Mouse (Mus musculus): ENCODE results near the gene 4933428G20Rik. TPM values are rescaled to one million over a fixed set of nuclear protein-coding genes. Genes with fewer than 3 reads are reported as not detected.

The 4933428G20Rik gene
- polyA plus RNA-seq, 1 experiment from 2014 or later = 1.6 TPM

DNA sequence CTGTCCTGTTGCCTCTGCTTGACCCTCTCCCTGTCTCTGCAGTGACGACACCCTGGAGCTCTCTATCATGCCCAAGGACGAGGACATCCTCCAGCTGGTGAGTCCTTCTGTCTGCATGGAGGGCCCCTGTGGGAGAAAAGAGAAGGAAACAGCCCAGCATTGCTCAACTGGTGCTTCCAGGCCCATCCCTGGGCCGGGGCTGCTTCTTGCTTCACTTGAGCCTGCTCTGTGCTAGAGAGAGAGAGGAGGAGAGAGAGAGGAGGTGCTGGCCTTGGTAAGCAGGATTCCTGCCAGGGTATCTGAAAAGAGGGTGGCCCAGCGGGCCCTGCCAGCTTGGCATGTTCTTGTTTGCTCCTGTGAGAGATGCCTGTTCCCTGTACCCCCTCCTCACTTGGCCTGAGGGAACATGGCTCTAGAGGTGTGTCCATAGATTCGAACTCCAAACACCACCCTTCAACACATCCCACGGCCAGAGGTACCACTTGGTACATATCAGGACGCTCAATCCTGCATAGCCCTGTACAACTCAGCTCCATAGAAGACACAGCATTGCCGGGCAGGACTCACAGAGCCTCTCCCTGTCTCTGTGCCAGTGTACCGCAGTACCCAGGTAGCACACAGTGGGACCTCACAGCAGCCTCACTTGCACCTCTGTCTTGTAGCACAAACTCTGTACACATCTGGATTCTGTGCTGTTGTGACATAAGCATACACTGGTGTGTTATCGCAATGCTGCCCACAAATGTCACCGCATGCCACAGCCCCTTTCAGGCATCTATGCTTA is 51.3 kb downstream of the 4933428G20Rik start:
- no peak overlapping the region for H3K27ac ChIP-seq
- ATAC-seq (replicated peaks) = no peak
- 0 out of 2 replicates have a peak overlapping the region, but pooled peaks have one; percentile 87 for H3K4me2 ChIP-seq
- peaks cover 43% of the 10 kb centered on the region for H3K4me1 ChIP-seq
- no peaks in the 10 kb centered on the region for H3K9me3 ChIP-seq
- H3K9ac ChIP-seq = no peak overlapping the region
- H3K27me3 ChIP-seq (replicated peaks) = no peaks in the 10 kb centered on the region
- no peak overlapping the region for H3K4me3 ChIP-seq
- 88% methylated on average over 11 of the region's 11 CpGs for WGBS
- H3K36me3 ChIP-seq (replicated peaks) = peaks cover 5% of the 10 kb centered on the region; the same call in 1 of the 2 replicates

DNA sequence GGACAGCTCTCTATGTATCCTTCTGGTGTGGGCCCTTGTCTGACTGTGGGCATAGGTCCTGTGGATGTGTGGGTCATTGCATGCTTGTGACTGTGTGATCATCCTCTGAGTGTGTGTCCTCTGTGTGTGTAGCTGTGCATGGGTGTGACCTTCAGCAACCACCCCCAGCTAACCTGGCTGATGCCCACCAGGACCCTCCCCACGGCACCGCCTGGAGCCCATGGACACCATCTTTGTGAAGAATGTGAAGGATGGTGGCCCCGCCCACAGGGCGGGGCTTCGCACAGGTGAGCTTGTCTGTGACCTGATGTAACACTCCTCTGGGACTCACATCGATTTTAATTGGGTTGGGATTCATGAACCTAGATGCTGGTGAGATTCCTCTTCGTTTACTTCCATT is 52.2 kb downstream of the 4933428G20Rik start:
- no peaks in the 10 kb centered on the region for H3K27me3 ChIP-seq (replicated peaks)
- H3K4me3 ChIP-seq = no peak overlapping the region
- H3K4me2 ChIP-seq = no peak overlapping the region
- H3K4me1 ChIP-seq = peaks cover 35% of the 10 kb centered on the region
- H3K9me3 ChIP-seq = no peaks in the 10 kb centered on the region
- H3K9ac ChIP-seq = no peak overlapping the region
- no peak for ATAC-seq (replicated peaks)
- no peak overlapping the region for H3K27ac ChIP-seq
- H3K36me3 ChIP-seq (replicated peaks) = peaks cover 4% of the 10 kb centered on the region; the same call in 1 of the 2 replicates
- whole genome bisulfite sequencing = 75% methylated on average over 7 of the region's 7 CpGs

DNA sequence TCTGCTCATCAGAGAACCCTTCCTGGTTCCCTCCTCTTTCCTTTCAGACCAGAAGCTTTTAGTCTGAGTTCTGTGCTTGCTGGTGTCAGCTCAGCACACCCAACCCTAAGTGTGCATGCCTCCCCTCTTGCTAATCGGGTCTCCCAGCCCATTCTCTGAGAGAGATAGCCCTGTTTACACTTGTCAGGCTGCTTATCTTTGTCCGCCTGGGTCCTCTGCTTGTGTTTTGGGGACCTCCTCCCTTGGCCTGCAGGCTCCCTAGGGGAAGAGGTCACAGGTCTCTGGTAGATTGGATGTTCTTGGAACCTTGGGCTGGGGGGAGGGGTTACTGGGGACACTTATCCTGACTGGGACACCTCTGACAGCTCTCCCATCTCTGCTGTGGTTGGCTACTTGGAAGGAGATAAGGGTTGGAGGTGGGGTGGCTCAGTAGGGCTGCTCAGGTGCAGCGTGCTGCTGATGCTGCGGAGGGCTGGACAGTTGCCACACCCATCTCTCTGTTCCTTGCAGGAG is 54.1 kb downstream of the 4933428G20Rik start:
- no peak for ATAC-seq (replicated peaks)
- Histone ChIP-seq H3K36me3 (replicated peaks) (no peaks in the 10 kb centered on the region), H3K27ac (no peak overlapping the region), H3K9ac (no peak overlapping the region), H3K4me2 (no peak overlapping the region), H3K4me1 (peaks cover 32% of the 10 kb centered on the region), H3K27me3 (replicated peaks) (0 out of 2 replicates have a peak, but pooled peaks cover 6% of the 10 kb centered on the region), H3K4me3 (no peak overlapping the region), H3K9me3 (no peaks in the 10 kb centered on the region)
- WGBS = 60% methylated on average over 4 of the region's 4 CpGs

DNA sequence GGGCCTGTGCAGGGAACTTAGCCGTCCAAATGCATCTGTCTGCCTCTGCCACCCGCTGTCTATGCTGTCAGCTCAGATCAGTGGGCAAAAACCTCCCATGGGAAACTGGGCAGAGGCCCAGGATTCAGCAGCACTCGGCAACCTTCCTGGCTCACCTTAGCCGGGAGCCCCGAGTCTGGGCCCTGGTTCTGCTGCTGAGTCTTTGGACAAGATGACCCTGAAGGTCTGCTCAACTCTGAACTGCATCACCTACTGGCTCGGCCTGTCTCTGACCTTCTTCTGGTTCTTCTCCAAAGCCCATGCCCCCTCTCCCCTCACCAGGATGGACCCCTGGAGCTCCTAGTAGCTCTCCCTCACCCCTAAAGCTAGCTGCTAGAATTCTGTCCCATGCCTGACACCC is 54.5 kb downstream of the 4933428G20Rik start:
- no peak overlapping the region for H3K4me2 ChIP-seq
- WGBS = 75% methylated on average over 6 of the region's 6 CpGs
- H3K4me1 ChIP-seq = peaks cover 32% of the 10 kb centered on the region
- ATAC-seq (replicated peaks) = no peak
- H3K27ac ChIP-seq = no peak overlapping the region
- no peaks in the 10 kb centered on the region for H3K9me3 ChIP-seq
- no peaks in the 10 kb centered on the region for H3K36me3 ChIP-seq (replicated peaks)
- H3K9ac ChIP-seq = no peak overlapping the region
- no peak overlapping the region for H3K4me3 ChIP-seq
- H3K27me3 ChIP-seq (replicated peaks) = 0 out of 2 replicates have a peak, but pooled peaks cover 9% of the 10 kb centered on the region

- peaks cover 25% of the 10 kb centered on the region for H3K27me3 ChIP-seq (replicated peaks)
- H3K9ac ChIP-seq = no peak overlapping the region
- H3K4me1 ChIP-seq = peaks cover 28% of the 10 kb centered on the region
- no peaks in the 10 kb centered on the region for H3K9me3 ChIP-seq
- no peaks in the 10 kb centered on the region for H3K36me3 ChIP-seq (replicated peaks)
- H3K27ac ChIP-seq = no peak overlapping the region
- ATAC-seq (replicated peaks) = no peak
- H3K4me2 ChIP-seq = no peak overlapping the region
- WGBS = 82% methylated on average over 11 of the region's 11 CpGs
- H3K4me3 ChIP-seq = no peak overlapping the region
Observed at GRCm38 (mm10) chr11:97442891-97443675, 57.1 kb downstream of the 4933428G20Rik start.

DNA sequence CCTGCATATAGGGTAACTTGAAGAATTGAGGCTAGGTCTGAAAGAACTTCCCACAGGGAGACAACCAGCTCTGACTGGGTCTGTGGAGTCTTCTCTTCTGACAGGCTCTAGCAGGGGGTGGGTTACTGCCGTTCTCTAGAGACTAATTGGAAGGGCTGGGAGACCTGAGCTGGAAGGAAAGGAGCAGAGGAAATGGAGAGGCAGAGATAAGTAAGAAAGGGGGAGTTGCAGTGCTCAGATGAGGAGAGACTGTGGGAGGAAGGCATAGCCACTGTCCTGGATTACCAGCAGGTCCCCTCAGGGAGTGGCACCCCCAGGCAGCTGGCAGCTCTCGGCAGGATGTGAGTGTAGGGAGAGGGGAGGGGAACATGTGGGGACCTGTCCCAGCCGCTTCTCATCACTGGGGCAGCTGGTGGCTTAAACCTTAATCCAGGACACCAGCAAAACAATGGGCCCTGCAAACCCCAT is 58.4 kb downstream of the 4933428G20Rik start:
- Histone ChIP-seq H3K36me3 (replicated peaks) (no peaks in the 10 kb centered on the region), H3K9ac (no peak overlapping the region), H3K9me3 (no peaks in the 10 kb centered on the region), H3K27ac (no peak overlapping the region), H3K27me3 (replicated peaks) (peaks cover 25% of the 10 kb centered on the region), H3K4me1 (peaks cover 28% of the 10 kb centered on the region), H3K4me2 (no peak overlapping the region), H3K4me3 (no peak overlapping the region)
- WGBS = 5% methylated on average over 3 of the region's 3 CpGs
- no peak for ATAC-seq (replicated peaks)

DNA sequence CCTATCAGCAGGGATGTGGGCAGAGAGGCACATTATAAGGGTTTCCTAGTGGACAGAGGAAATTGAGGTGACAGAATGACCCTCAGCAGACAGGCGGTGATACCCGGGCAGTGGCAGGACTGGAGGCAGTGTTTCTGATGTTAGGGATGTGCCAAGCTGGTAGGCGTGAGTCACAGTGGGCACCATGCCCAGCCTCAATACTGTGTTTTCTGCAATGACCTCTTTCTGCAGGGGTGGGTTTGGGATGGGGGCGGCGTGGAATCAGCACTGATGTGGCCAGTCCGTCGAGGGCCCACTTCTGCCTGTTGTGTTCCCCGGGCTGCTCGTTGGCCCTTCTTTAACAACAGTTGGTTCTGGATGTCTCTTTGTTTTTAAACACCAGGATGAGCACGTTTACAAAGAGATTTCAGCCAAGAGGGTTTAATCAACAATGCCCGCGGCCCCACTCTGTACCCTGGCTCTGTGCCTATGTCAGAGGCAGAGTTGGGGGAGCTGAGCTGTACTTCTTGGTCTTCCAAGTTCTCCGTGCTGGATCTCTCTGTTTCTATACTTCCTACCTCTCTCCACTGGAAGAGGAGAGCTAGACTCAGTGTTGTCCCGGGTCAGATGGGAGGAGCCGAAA is 59.0 kb downstream of the 4933428G20Rik start:
- ATAC-seq (replicated peaks) = no peak
- WGBS = 51% methylated on average over 15 of the region's 15 CpGs
- H3K4me2 ChIP-seq = peak overlapping the region; percentile 46
- peaks cover 25% of the 10 kb centered on the region for H3K27me3 ChIP-seq (replicated peaks)
- no peak overlapping the region for H3K4me3 ChIP-seq
- H3K36me3 ChIP-seq (replicated peaks) = no peaks in the 10 kb centered on the region
- no peaks in the 10 kb centered on the region for H3K9me3 ChIP-seq
- H3K27ac ChIP-seq = no peak overlapping the region
- no peak overlapping the region for H3K9ac ChIP-seq
- peaks cover 28% of the 10 kb centered on the region for H3K4me1 ChIP-seq

Other genes starting within 250 kb of the 4933428G20Rik start
- 144 and 161 TPM in 2 replicates for gene Npepps, start 219.7 kb downstream of the 4933428G20Rik start, polyA plus RNA-seq (2015; fragmentation: Nextera tagmentation; extraction: Ambion mirVana)
- 33.1 and 38.1 TPM in 2 replicates for gene Mrpl45, start 184.6 kb downstream of the 4933428G20Rik start, polyA plus RNA-seq (2015; fragmentation: Nextera tagmentation; extraction: Ambion mirVana)
- 0.70 and 0.98 TPM in 2 replicates for gene Gpr179, start 148.3 kb downstream of the 4933428G20Rik start, polyA plus RNA-seq (2015; fragmentation: Nextera tagmentation; extraction: Ambion mirVana)
- gene Socs7, start 137.8 kb downstream of the 4933428G20Rik start, polyA plus RNA-seq (2015; fragmentation: Nextera tagmentation; extraction: Ambion mirVana) = 10.6 and 10.8 TPM in 2 replicates
- 10.9 and 11.0 TPM in 2 replicates for gene Arhgap23, start 84.8 kb downstream of the 4933428G20Rik start, polyA plus RNA-seq (2015; fragmentation: Nextera tagmentation; extraction: Ambion mirVana)
- gene Srcin1, start 75.8 kb upstream of the 4933428G20Rik start, polyA plus RNA-seq (2015; fragmentation: Nextera tagmentation; extraction: Ambion mirVana) = 13.2 and 13.9 TPM in 2 replicates
- 1.9 and 2.5 TPM in 2 replicates for gene Epop, start 129.4 kb upstream of the 4933428G20Rik start, polyA plus RNA-seq (2015; fragmentation: Nextera tagmentation; extraction: Ambion mirVana)
- 3.9 and 4.4 TPM in 2 replicates for gene Mllt6, start 163.1 kb upstream of the 4933428G20Rik start, polyA plus RNA-seq (2015; fragmentation: Nextera tagmentation; extraction: Ambion mirVana)
- gene Cisd3, start 185.5 kb upstream of the 4933428G20Rik start, polyA plus RNA-seq (2015; fragmentation: Nextera tagmentation; extraction: Ambion mirVana) = 21.6 and 26.4 TPM in 2 replicates
- 23.1 TPM in 2 replicates for gene Pcgf2, start 200.2 kb upstream of the 4933428G20Rik start, polyA plus RNA-seq (2015; fragmentation: Nextera tagmentation; extraction: Ambion mirVana)
- gene Psmb3, start 203.1 kb upstream of the 4933428G20Rik start, polyA plus RNA-seq (2015; fragmentation: Nextera tagmentation; extraction: Ambion mirVana) = 421 and 431 TPM in 2 replicates
- 4.3 and 4.9 TPM in 2 replicates for gene Pip4k2b, start 244.4 kb upstream of the 4933428G20Rik start, polyA plus RNA-seq (2015; fragmentation: Nextera tagmentation; extraction: Ambion mirVana)